Mouse (Mus musculus): ENCODE results near the gene Adora1.

Gene Adora1

DNA sequence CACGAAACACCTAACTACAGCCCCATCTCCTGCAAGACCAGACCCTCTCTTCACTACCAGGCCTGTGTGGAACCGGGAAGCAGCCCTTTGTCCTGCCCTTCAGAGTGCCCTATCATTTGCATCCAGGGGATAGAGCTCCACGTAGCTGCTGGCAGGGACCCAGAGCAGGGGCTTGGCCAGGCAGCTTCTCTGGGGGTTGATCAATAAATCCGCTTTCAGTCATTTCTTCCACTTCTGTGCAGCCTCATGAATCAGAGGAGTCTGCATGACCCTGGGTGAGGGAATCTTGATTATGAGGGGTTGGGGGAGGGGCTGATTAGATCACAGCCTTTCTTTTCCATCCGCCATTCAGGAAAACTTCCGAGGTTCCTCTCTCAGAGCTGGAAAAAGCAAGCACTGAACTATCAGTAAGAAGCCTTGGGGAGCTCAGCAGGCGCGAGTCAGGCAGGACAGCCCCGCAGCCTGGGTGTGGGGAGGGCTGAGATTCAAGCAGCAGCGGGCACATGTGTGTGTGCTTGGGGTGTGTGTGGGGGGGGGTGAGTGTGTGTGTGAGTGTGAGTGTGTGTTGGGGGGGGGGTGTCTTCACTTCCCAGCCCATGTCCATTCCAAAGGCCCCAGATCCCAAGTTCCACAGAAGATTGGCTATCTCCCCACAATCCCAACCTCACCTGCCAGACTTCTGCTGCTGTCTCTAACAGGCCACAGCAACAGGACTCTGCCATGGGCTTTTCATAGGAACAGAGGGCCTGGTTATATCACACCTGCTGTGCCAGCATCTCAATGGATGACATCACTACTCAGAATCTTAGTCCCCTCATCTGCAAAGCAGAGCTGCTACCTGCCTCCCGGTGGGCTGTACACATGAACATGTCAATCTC lies 19.2 kb downstream of the Adora1 start:
- no peak for DNase-seq

DNA sequence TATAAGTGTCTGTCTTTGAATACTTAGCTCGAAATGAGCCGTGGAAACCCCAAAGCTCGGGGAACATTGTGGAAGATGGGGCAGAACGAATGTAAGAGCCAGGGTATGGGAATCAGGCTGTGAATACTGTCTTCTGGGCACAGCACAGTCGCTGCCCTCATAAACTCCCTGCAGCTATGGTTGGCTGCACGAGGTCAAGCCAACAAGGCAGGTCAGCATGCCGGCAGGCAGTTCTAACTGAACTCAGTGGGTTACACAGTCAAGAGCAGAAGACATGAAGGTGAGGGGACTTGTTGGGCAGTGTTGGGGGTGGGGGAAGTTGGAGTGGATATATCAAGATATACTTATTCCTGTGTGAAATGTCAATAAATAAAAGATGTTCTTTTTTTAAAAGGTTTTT lies 20.2 kb downstream of the Adora1 start:
- no peak for DNase-seq

DNA sequence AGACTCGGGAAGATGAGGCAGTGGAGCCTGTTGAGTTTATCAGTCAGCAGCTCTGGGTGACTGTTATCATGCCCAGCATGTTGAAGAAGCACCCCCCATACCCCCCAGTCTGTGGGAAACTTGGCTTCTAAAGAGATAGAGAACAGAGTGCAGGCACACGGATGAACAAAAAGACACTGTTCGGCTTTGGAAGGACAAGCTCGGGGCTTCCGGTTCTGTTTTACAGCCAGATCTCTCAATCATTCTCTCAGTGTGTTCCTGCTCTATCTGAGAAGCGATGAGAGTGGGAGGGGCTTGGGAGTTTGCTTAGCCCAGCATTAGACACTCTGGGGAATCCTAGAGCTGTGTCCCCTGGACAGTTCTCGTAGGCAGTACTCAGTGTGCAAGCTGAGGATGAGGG lies 21.8 kb downstream of the Adora1 start:
- no peak for DNase-seq

GRCm38 (mm10) chr1:134212351-134212750 lies 22.9 kb downstream of the Adora1 start:
- DNase-seq: no peak

DNA sequence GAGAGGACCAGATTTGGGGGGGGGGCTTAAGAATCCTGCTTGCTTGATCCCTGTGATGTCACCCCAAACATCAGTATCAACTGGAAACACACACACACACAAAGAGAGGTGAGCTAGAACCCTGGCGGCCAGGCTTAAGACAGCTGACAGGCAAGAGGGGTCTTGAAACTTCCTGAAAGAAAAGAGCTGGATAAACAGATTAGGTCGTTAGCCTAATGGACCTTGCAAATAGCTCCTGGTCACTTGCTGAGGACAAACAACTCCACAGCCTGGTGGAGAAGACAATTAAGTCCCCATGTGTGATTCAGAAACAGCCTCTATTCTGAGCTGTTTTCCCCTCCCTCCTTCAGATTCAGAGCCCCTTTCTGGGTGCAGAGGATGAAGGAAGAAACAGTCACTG lies 23.6 kb downstream of the Adora1 start:
- no peak for DNase-seq

DNA sequence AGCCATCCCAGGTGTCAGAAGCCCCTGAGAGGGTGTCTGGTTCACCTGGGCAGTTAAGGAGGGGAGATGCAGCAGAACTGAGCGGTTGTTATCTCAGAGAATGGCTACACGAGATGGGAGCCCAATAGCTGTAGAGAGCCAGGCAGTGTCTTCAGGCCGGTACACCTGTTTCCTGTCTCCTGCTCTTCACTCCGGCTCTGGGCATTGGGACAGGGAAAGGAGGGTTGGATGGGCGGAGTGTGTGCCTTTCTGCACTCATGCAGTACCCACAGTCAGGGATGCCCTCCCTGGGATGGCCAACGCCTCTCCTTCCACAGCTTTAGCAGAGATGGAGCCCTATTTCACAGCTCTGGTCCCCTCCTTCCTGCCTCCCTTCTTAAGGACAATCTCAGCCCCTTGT lies 24.2 kb downstream of the Adora1 start:
- DNase-seq: peak in 1 of 2 experiments; percentile 45

GRCm38 (mm10) chr1:134210179-134210755 lies 25.0 kb downstream of the Adora1 start:
- peak in 1 of 2 experiments; percentile 48 for DNase-seq

GRCm38 (mm10) chr1:134206085-134206484 lies 29.1 kb downstream of the Adora1 start:
- no peak for DNase-seq

DNA sequence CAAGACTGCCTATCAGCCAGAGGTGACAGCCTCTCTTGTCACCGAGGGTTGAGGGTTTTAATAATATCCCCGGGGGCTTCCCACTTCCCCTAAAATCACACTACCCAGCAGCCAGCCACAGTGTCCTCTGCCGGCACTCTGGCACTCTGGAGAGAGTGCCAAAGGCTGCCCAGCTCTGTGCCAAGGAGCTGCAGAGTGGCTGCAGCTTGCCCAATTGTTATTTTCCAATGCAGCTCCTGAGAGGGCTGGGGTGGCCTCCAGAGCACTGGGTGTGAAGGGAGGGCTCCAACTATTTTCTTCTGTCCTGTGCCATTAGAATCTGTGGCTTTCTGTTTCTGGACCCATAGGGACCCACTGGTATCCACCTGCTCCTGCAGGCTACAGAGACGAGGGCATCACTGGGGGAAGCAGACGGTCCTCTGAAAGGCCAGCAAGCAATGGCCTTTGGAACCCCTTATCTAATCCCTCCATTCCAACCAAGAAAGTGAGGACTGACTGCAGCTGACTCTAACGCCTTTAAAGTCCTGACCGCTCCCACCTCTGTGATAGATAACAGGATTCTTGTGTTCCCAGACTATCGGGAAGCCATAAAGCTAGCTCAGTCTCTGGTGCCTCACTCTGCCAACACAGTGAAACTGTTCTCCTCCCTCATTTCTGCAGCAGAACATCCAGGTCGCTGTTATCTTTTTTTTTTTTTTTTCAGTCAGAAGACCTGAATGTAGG lies 29.8 kb downstream of the Adora1 start:
- peak; percentile 75 to 79 for DNase-seq

- no peak for DNase-seq
These were observed 31.0 kb downstream of the Adora1 start for GRCm38 (mm10) chr1:134204230-134204629.

- DNase-seq: peak; percentile 69
These were observed 33.3 kb downstream of the Adora1 start for GRCm38 (mm10) chr1:134201751-134202420.

DNA sequence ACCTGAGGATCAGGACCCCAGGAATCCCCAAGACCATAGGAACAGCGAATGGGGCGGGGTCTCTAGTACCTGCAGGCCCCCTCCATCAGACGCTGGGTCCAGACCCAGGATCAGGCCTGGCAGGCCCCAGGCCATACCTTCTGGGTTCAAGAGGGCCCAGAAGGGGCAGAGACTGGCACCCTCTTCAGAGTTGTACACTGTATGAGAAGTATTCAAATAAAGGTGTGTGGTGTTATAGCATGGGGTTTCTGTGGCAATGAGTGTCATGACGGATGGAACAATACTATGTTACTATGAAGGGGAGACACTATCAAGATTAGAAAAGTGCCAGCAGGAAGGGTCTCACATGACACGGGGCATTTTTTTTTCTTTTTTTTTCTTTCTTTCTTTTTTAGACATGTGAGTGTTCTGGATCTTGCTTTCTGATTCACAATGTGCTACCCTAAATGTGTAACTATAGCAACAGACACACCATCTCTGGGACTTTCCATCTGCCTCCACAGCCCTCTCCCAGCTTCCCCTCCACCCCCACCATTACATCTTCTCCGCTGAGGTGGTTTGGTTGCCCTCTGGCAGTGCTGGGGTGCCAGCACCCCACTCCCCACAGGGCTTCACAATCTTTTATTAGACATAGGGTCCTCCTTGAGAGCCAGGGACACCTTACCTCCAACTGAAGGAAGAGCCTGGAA lies 34.1 kb downstream of the Adora1 start:
- DNase-seq: no peak

DNA sequence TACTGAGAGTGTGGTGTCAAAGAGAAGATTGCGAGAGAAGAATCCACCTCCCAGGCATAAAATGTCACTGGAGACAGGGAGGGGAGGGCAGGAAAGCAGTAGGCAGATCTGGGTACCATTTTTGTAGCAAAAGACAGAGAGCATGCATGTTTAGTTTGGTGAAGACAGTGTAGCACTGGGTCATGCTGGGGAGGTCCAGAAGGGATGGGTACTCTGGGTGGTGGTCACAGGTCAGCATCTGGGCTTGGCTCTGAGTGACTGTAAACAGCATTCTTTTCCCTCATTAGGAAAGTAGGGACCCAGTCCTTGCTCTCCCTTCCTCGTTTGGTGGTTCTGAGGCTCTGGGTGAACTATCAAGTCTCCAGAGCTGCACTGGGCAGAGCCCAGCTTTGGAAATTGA lies 34.8 kb downstream of the Adora1 start:
- DNase-seq: no peak

GRCm38 (mm10) chr1:134198197-134198995 lies 36.8 kb downstream of the Adora1 start:
- no peak for DNase-seq

DNA sequence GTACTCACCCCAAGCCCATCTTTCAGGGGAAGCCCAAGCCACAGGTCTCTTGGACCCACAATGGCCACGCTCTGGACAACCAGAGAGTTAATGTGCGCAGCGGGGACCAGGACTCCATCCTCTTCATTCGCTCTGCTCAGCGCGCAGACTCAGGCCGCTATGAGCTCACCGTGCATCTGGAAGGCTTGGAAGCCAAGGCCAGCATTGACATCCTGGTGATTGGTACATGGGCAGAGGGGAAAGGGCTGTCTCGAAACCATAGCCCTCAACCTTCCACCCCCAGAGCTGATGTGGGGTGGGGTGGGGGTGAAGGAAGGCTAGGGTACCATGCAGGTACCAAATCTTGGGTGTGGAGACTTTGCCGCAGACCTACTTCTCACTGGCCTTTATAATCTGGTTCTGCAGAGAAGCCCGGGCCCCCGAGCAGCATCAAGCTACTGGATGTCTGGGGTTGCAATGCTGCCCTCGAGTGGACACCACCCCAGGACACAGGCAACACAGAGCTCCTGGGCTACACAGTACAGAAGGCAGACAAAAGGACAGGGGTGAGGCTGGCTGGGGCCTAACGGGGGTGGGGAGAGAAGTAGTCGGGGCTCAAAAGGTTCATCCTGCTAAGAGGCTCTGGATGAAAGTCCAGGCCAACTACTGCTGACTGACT lies 37.8 kb downstream of the Adora1 start:
- no peak for DNase-seq

DNA sequence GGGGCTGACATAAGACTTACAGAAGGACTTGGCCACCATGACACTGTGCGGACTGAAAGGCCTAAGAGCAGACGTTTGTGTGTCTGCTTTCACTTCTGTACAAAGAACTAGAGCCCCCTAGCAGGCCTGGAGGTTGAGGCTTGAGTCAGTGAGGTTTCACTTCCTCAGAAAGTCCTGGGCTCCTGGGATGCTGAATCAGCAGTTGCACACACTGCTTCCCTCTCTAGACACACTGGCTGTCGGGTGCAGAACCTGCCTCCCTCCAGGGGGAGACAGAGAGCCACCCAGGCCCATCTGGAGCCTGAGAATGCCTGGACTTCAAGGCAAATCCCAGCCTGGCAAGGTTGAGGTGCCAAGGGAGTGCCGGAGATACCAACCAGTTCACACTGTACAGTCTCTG lies 38.8 kb downstream of the Adora1 start:
- peak; percentile 73 for DNase-seq

DNA sequence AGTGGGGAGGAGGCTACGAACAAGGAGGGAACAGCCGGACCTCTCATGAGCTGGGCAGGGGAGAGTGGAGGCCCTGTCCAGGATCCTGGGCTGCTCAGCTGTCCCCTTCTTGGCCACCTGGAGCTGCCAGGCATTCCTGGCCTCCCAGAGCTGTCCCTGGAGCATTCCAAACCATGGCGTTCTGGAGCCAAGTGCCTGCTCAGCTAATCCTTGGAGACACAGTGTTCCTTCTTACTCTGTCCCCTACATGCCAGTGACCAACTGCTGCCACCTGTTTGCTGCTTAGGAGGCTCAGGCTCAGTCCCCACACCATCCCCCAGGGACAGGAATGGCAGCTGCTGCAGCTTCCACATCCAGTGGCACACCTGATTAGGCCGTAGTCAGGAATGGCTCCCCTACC lies 39.3 kb downstream of the Adora1 start:
- peak; percentile 58 to 68 for DNase-seq

- peak; percentile 49 to 52 for DNase-seq
These were observed 39.7 kb downstream of the Adora1 start for GRCm38 (mm10) chr1:134195571-134195970.

- no peak for DNase-seq
These were observed 40.1 kb downstream of the Adora1 start for GRCm38 (mm10) chr1:134195117-134195516.

- DNase-seq: no peak
These were observed 40.8 kb downstream of the Adora1 start for GRCm38 (mm10) chr1:134194298-134195022.

All from cerebellum, postnatal 36 days (tissue).